Mouse (Mus musculus) forebrain, postnatal 0 days (tissue): ENCODE results near the gene Hic1. TPM values are rescaled to one million over a fixed set of nuclear protein-coding genes. Genes with fewer than 3 reads are reported as not detected.

Source experiments
- ATAC-seq: fragments of 200-750 bp; cut with Nextera tagmentation; 2 replicates; pipeline ENCODE4 v1.8.0; 2017; ENCODE audit warnings: mild to moderate bottlenecking, moderate library complexity
- DNase-seq: peaks from one replicate; pipeline ENCODE4 v3.0.0-alpha.2; 2015
- H3K27ac ChIP-seq: fragments of 300-500 bp; sonication (generic); 2 replicates; pipeline ENCODE4 v1.5.1; 2014; ENCODE audit warnings: low read depth, mild to moderate bottlenecking, antibody characterized with exemption, low read length, moderate library complexity, mixed read lengths
- H3K27me3 ChIP-seq: fragments of 300-500 bp; sonication (generic); 2 replicates; pipeline ENCODE4 v1.6.1; 2014; ENCODE audit warnings: mild to moderate bottlenecking, low read length, mixed read lengths; ENCODE audit not compliant: insufficient read depth
- H3K36me3 ChIP-seq: fragments of 300-500 bp; sonication (generic); 2 replicates; pipeline ENCODE4 v1.6.1; 2014; ENCODE audit warnings: mild to moderate bottlenecking, moderate library complexity; ENCODE audit not compliant: insufficient read depth
- H3K4me1 ChIP-seq: fragments of 300-500 bp; sonication (generic); 2 replicates; pipeline ENCODE4 v1.6.1; 2014; ENCODE audit warnings: antibody characterized with exemption; ENCODE audit not compliant: insufficient read depth
- H3K4me2 ChIP-seq: fragments of 300-500 bp; sonication (generic); 2 replicates; pipeline ENCODE4 v1.6.1; 2014; ENCODE audit warnings: low read depth, mild to moderate bottlenecking, moderate library complexity
- H3K4me3 ChIP-seq: fragments of 300-500 bp; sonication (generic); 2 replicates; pipeline ENCODE4 v1.5.1; 2014; ENCODE audit warnings: low read depth, low read length, mixed read lengths
- H3K9ac ChIP-seq: fragments of 300-500 bp; sonication (generic); 2 replicates; pipeline ENCODE4 v1.6.1; 2014; ENCODE audit warnings: mild to moderate bottlenecking
- H3K9me3 ChIP-seq: fragments of 300-500 bp; sonication (generic); 2 replicates; pipeline ENCODE4 v1.6.1; 2016; ENCODE audit warnings: low read length
- CTCF ChIP-seq: sonication (generic); IDR thresholded peaks from 2 replicates; pipeline ENCODE4 v1.5.1; 2016; ENCODE audit warnings: antibody characterized with exemption, control low read depth, low read depth
- WGBS: fragments of 180-500 bp; shearing (Covaris S2); extraction: QIAGEN DNeasy Blood & Tissue Kit; methylation state at CpG from one replicate; pipeline ENCODE4 v1.1.7; 2014; 5-methylcytosine and 5-hydroxymethylcytosine counted together
- polyA plus RNA-seq: library from polyadenylated mRNA; unstranded; fragments of >200 nt; fragmentation: Nextera tagmentation; extraction: Ambion mirVana; gene quantifications from 2 replicates; pipeline ENCODE4 v1.2.1, GENCODE M21; 2015
- total RNA-seq: library from RNA; depleted of rRNA; stranded (reverse); fragments of >200 nt; gene quantifications from 2 replicates; pipeline ENCODE4 v1.2.3, GENCODE M21; 2014

The Hic1 gene
- total and polyA plus RNA-seq, 2 experiments from 2014 or later = 1.7 to 4.5 TPM

DNA sequence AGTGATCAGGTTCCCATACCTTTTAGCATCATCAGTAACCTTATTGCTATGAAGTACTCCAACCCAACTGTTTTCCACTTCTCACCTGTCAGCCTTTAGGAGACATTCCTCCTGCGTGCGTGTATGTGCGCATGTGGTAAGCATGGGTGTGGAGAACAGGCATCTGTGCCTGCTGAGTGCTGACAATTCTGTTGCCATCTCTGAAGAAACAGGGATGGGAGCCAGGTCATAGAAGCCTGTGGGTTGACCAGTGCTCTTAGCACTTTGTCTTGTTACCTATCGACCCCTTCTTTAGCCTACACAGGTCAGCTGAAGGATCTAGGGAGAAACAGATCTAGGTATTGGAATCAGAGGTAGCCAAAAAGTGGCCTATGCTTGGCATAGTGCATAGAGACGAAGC is 35.9 kb downstream of the Hic1 start:
- H3K27me3 ChIP-seq = no peaks in the 10 kb centered on the region
- H3K4me3 ChIP-seq = no peak overlapping the region
- H3K9me3 ChIP-seq = no peaks in the 10 kb centered on the region
- H3K4me1 ChIP-seq = peaks cover 6% of the 10 kb centered on the region; the same call in 1 of the 2 replicates
- no peak overlapping the region for H3K9ac ChIP-seq
- no peaks in the 10 kb centered on the region for H3K36me3 ChIP-seq
- H3K27ac ChIP-seq = no peak overlapping the region
- no peak overlapping the region for H3K4me2 ChIP-seq
- ATAC-seq (no peak), DNase-seq (no peak)
- no peak for TF ChIP-seq CTCF
- 81% methylated on average over 5 of the region's 5 CpGs for WGBS

- H3K4me2 ChIP-seq = no peak overlapping the region
- H3K9ac ChIP-seq = no peak overlapping the region
- no peaks in the 10 kb centered on the region for H3K9me3 ChIP-seq
- peak; percentile 68 for DNase-seq
- no peak overlapping the region for H3K27ac ChIP-seq
- H3K4me1 ChIP-seq = peaks cover 6% of the 10 kb centered on the region; the same call in 1 of the 2 replicates
- 40% methylated on average over 5 of the region's 5 CpGs for WGBS
- peak; percentile 59 for TF ChIP-seq CTCF
- H3K27me3 ChIP-seq = no peaks in the 10 kb centered on the region
- no peak overlapping the region for H3K4me3 ChIP-seq
- ATAC-seq = peak; percentile 58
- no peaks in the 10 kb centered on the region for H3K36me3 ChIP-seq
Observed at GRCm38 (mm10) chr11:75132278-75132677, 37.0 kb downstream of the Hic1 start.

GRCm38 (mm10) chr11:75131300-75131699 is 38.0 kb downstream of the Hic1 start:
- Histone ChIP-seq H3K9ac (no peak overlapping the region), H3K4me1 (peaks cover 6% of the 10 kb centered on the region; the same call in 1 of the 2 replicates), H3K9me3 (no peaks in the 10 kb centered on the region), H3K27me3 (no peaks in the 10 kb centered on the region), H3K27ac (no peak overlapping the region), H3K36me3 (no peaks in the 10 kb centered on the region), H3K4me3 (no peak overlapping the region), H3K4me2 (no peak overlapping the region)
- DNase-seq = no peak
- no peak for TF ChIP-seq CTCF
- 90% methylated on average over 4 of the region's 4 CpGs for WGBS
- ATAC-seq = no peak

GRCm38 (mm10) chr11:75129481-75129880 is 39.8 kb downstream of the Hic1 start:
- no peak for DNase-seq
- H3K27me3 ChIP-seq = no peaks in the 10 kb centered on the region
- H3K27ac ChIP-seq = no peak overlapping the region
- TF ChIP-seq CTCF = no peak
- H3K9ac ChIP-seq = no peak overlapping the region
- H3K9me3 ChIP-seq = no peaks in the 10 kb centered on the region
- no peaks in the 10 kb centered on the region for H3K36me3 ChIP-seq
- no peak overlapping the region for H3K4me3 ChIP-seq
- H3K4me2 ChIP-seq = no peak overlapping the region
- peaks cover 6% of the 10 kb centered on the region; the same call in 1 of the 2 replicates for H3K4me1 ChIP-seq
- ATAC-seq = no peak
- 96% methylated on average over 6 of the region's 6 CpGs for WGBS

- H3K4me3 ChIP-seq = no peak overlapping the region
- H3K4me2 ChIP-seq = no peak overlapping the region
- no peak overlapping the region for H3K9ac ChIP-seq
- DNase-seq (no peak), ATAC-seq (no peak)
- 82% methylated on average over 3 of the region's 3 CpGs for WGBS
- H3K9me3 ChIP-seq = no peaks in the 10 kb centered on the region
- no peaks in the 10 kb centered on the region for H3K27me3 ChIP-seq
- no peak overlapping the region for H3K27ac ChIP-seq
- H3K36me3 ChIP-seq = no peaks in the 10 kb centered on the region
- H3K4me1 ChIP-seq = no peaks in the 10 kb centered on the region
- no peak for TF ChIP-seq CTCF
Observed at GRCm38 (mm10) chr11:75126384-75126783, 42.9 kb downstream of the Hic1 start.

DNA sequence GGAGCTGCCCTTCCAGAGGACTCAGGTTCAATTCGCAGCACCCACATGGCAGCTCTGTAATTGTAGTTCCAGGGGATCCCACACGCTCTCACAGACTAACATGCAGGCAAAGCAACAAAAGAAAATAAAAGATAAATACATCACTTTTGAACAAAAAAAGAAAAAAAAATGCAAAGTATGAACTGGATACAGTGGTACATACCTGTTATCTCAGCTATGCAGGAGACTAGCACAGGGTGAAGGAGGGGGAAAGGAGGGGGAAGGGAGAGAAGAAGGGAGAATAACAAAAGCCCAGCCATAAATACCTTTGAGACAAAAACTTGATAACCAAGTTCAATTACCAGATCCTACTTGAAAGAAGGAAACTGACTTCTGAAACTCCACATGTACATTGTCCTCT is 44.9 kb downstream of the Hic1 start:
- DNase-seq = no peak
- ATAC-seq = no peak
- no peaks in the 10 kb centered on the region for H3K4me1 ChIP-seq
- H3K9ac ChIP-seq = no peak overlapping the region
- no peak for TF ChIP-seq CTCF
- H3K4me2 ChIP-seq = no peak overlapping the region
- 98% methylated on average over 2 of the region's 2 CpGs for WGBS
- H3K36me3 ChIP-seq = no peaks in the 10 kb centered on the region
- H3K9me3 ChIP-seq = no peaks in the 10 kb centered on the region
- H3K27me3 ChIP-seq = no peaks in the 10 kb centered on the region
- no peak overlapping the region for H3K27ac ChIP-seq
- no peak overlapping the region for H3K4me3 ChIP-seq

DNA sequence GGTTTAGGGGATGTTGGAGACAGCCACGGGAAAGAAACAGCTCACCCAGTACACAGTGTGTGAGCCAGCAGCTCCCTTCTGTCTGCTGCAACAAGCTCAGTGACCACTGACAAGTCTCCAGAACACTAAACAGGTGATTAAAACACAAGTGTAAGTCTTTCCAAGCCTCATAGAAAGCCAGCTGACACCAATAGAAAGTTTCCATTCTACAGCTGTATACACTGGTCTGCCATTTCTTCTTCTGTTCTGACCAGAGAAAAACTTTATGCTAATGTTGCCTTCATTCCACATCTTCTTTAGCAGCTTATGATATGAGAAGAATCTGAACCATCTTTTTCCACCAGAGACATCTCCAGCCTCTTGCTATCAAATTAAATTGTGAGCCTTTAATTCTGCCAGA is 48.0 kb downstream of the Hic1 start:
- WGBS = 53% methylated on average over 1 of the region's 1 CpGs
- DNase-seq = no peak

More for the DNA sequence above, 48.0 kb downstream of the Hic1 start:
- ATAC-seq = no peak
- no peaks in the 10 kb centered on the region for H3K36me3 ChIP-seq
- H3K27me3 ChIP-seq = no peaks in the 10 kb centered on the region
- H3K4me3 ChIP-seq = no peak overlapping the region
- no peak overlapping the region for H3K4me2 ChIP-seq
- H3K27ac ChIP-seq = no peak overlapping the region
- H3K9me3 ChIP-seq = no peaks in the 10 kb centered on the region
- TF ChIP-seq CTCF = no peak
- no peaks in the 10 kb centered on the region for H3K4me1 ChIP-seq
- no peak overlapping the region for H3K9ac ChIP-seq
